Mouse (Mus musculus) hindbrain, embryonic 12.5 days (tissue): ENCODE data around the gene Gm5615. TPM values are rescaled to one million over a fixed set of nuclear protein-coding genes. Genes with fewer than 3 reads are reported as not detected.

Experiments
- ATAC-seq: fragments of 200-750 bp; cut with Nextera tagmentation; 2 replicates; pipeline ENCODE4 v1.8.0; 2017; ENCODE audit warnings: moderate TSS enrichment; ENCODE audit not compliant: low FRiP score
- H3K27ac ChIP-seq: fragments of 300-500 bp; sonication (generic); 2 replicates; pipeline ENCODE4 v1.5.1; 2016; ENCODE audit warnings: mild to moderate bottlenecking
- H3K27me3 ChIP-seq: fragments of 300-500 bp; sonication (generic); 2 replicates; pipeline ENCODE4 v1.6.1; 2016; ENCODE audit warnings: mild to moderate bottlenecking
- H3K36me3 ChIP-seq: fragments of 300-500 bp; sonication (generic); 2 replicates; pipeline ENCODE4 v1.6.1; 2016; ENCODE audit warnings: mild to moderate bottlenecking
- H3K4me1 ChIP-seq: fragments of 300-500 bp; sonication (generic); 2 replicates; pipeline ENCODE4 v1.6.1; 2016
- H3K4me2 ChIP-seq: fragments of 300-500 bp; sonication (generic); replicated peaks from 2 replicates; pipeline ENCODE4 v1.6.1; 2016; ENCODE audit warnings: mild to moderate bottlenecking
- H3K4me3 ChIP-seq: fragments of 300-500 bp; sonication (generic); 2 replicates; pipeline ENCODE4 v1.5.1; 2016; ENCODE audit warnings: mild to moderate bottlenecking
- H3K9ac ChIP-seq: fragments of 300-500 bp; sonication (generic); 2 replicates; pipeline ENCODE4 v1.6.1; 2016; ENCODE audit warnings: mild to moderate bottlenecking, moderate library complexity
- H3K9me3 ChIP-seq: fragments of 300-500 bp; sonication (generic); replicated peaks from 2 replicates; pipeline ENCODE4 v1.6.1; 2016; ENCODE audit warnings: mild to moderate bottlenecking
- whole genome bisulfite sequencing: fragments of 180-500 bp; shearing (Covaris S2); methylation state at CpG from one replicate; pipeline ENCODE4 v1.1.7; 2016; 5-methylcytosine and 5-hydroxymethylcytosine counted together
- polyA plus RNA-seq: library from polyadenylated mRNA; unstranded; fragments of >200 nt; fragmentation: Nextera tagmentation; extraction: Ambion mirVana; gene quantifications from 2 replicates; pipeline ENCODE4 v1.2.1, GENCODE M21; 2016

The Gm5615 gene
- polyA plus RNA-seq = not detected in 2 replicates

- Histone ChIP-seq H3K4me1 (no peaks in the 10 kb centered on the region), H3K9me3 (0 out of 2 replicates have a peak, but pooled peaks cover 3% of the 10 kb centered on the region), H3K27me3 (no peaks in the 10 kb centered on the region), H3K4me3 (no peak within 1 kb of the TSS), H3K9ac (no peak within 1 kb of the TSS), H3K27ac (no peak within 1 kb of the TSS), H3K36me3 (no peaks in the 10 kb centered on the region), H3K4me2 (no peak within 1 kb of the TSS)
- no peak for ATAC-seq
- 93% methylated on average over 2 of the region's 2 CpGs for WGBS
Observed at GRCm38 (mm10) chr9:36541863-36542262, at the start of gene Gm5615. Gm5615 (minus strand) TSS chr9:36541963.

- Histone ChIP-seq H3K4me3 (no peak within 1 kb of the TSS), H3K9me3 (peaks cover 7% of the 10 kb centered on the region; the same call in 1 of the 2 replicates), H3K27me3 (no peaks in the 10 kb centered on the region), H3K9ac (no peak within 1 kb of the TSS), H3K4me1 (no peaks in the 10 kb centered on the region), H3K4me2 (no peak within 1 kb of the TSS), H3K27ac (no peak within 1 kb of the TSS), H3K36me3 (no peaks in the 10 kb centered on the region)
- ATAC-seq = no peak
- WGBS = 82% methylated on average over 1 of the region's 1 CpGs
Observed at GRCm38 (mm10) chr9:36582535-36582934, 40.8 kb upstream of the Gm5615 start, which contains the start of gene Gm17689. Gm17689 (minus strand) TSS chr9:36582635.

- no peak overlapping the region for H3K9ac ChIP-seq
- ATAC-seq = no peak
- no peak overlapping the region for H3K27ac ChIP-seq
- H3K27me3 ChIP-seq = no peaks in the 10 kb centered on the region
- WGBS = 80% methylated on average over 5 of the region's 5 CpGs
- H3K4me2 ChIP-seq = no peak overlapping the region
- no peaks in the 10 kb centered on the region for H3K4me1 ChIP-seq
- H3K4me3 ChIP-seq = no peak overlapping the region
- H3K9me3 ChIP-seq = peaks cover 40% of the 10 kb centered on the region
- no peaks in the 10 kb centered on the region for H3K36me3 ChIP-seq
Observed at GRCm38 (mm10) chr9:36504211-36504610, 37.6 kb downstream of the Gm5615 start.

- no peaks in the 10 kb centered on the region for H3K36me3 ChIP-seq
- H3K27ac ChIP-seq = no peak overlapping the region
- H3K27me3 ChIP-seq = no peaks in the 10 kb centered on the region
- H3K9me3 ChIP-seq = peaks cover 10% of the 10 kb centered on the region; the same call in 1 of the 2 replicates
- 70% methylated on average over 1 of the region's 1 CpGs for WGBS
- H3K9ac ChIP-seq = no peak overlapping the region
- H3K4me1 ChIP-seq = no peaks in the 10 kb centered on the region
- no peak overlapping the region for H3K4me3 ChIP-seq
- no peak overlapping the region for H3K4me2 ChIP-seq
- ATAC-seq = no peak
Observed at GRCm38 (mm10) chr9:36495824-36496223, 45.9 kb downstream of the Gm5615 start.

- Histone ChIP-seq H3K4me3 (no peak overlapping the region), H3K4me2 (no peak overlapping the region), H3K27me3 (no peaks in the 10 kb centered on the region), H3K4me1 (no peaks in the 10 kb centered on the region), H3K9ac (no peak overlapping the region), H3K36me3 (no peaks in the 10 kb centered on the region), H3K9me3 (peaks cover 10% of the 10 kb centered on the region; the same call in 1 of the 2 replicates), H3K27ac (no peak overlapping the region)
- ATAC-seq = no peak
- WGBS = 87% methylated on average over 4 of the region's 4 CpGs
Observed at GRCm38 (mm10) chr9:36494501-36495220, 47.1 kb downstream of the Gm5615 start.

Other genes starting within 250 kb of the Gm5615 start
- not detected in 2 replicates for gene Gm7257, start 110.1 kb downstream of the Gm5615 start, polyA plus RNA-seq
- not detected in 2 replicates for gene Gm9513, start 66.3 kb downstream of the Gm5615 start, polyA plus RNA-seq
- not detected in 2 replicates for gene Gm17689, start 40.7 kb upstream of the Gm5615 start, polyA plus RNA-seq
- not detected in 2 replicates for gene A630095E13Rik, start 101.4 kb upstream of the Gm5615 start, polyA plus RNA-seq
- gene Acrv1, start 151.3 kb upstream of the Gm5615 start, polyA plus RNA-seq = not detected in 2 replicates
- 24.7 and 33.8 TPM in 2 replicates for gene Chek1, start 185.1 kb upstream of the Gm5615 start, polyA plus RNA-seq
- gene Stt3a, start 225.7 kb upstream of the Gm5615 start, polyA plus RNA-seq = 167 and 174 TPM in 2 replicates